Mouse (Mus musculus) midbrain, embryonic 10.5 days (tissue): ENCODE results near the gene Slc38a6. TPM values are rescaled to one million over a fixed set of nuclear protein-coding genes. Genes with fewer than 3 reads are reported as not detected.
A peak's percentile ranks its signal among the peaks of the same experiment; 100 is the strongest.

Experiments
- DNase-seq: peaks from one replicate; pipeline ENCODE4 v3.0.0-alpha.2; 2017; ENCODE audit warnings: low spot score
- H3K27ac ChIP-seq: fragments of 300-500 bp; sonication (generic); replicated peaks from 2 replicates; pipeline ENCODE4 v1.5.1; 2016; ENCODE audit warnings: mild to moderate bottlenecking
- H3K27me3 ChIP-seq: fragments of 300-500 bp; sonication (generic); 2 replicates; pipeline ENCODE4 v1.6.1; 2016; ENCODE audit warnings: low read depth, mild to moderate bottlenecking; ENCODE audit not compliant: poor library complexity, severe bottlenecking
- H3K36me3 ChIP-seq: fragments of 300-500 bp; sonication (generic); 2 replicates; pipeline ENCODE4 v1.6.1; 2016; ENCODE audit warnings: mild to moderate bottlenecking, moderate library complexity
- H3K4me1 ChIP-seq: fragments of 300-500 bp; sonication (generic); 2 replicates; pipeline ENCODE4 v1.6.1; 2016
- H3K4me3 ChIP-seq: fragments of 300-500 bp; sonication (generic); 2 replicates; pipeline ENCODE4 v1.5.1; 2016; ENCODE audit warnings: mild to moderate bottlenecking, moderate library complexity
- H3K9me3 ChIP-seq: fragments of 300-500 bp; sonication (generic); replicated peaks from 2 replicates; pipeline ENCODE4 v1.6.1; 2016; ENCODE audit warnings: mild to moderate bottlenecking
- WGBS: fragments of 180-500 bp; shearing (Covaris S2); methylation state at CpG from one replicate; pipeline ENCODE4 v1.1.7; 2016; 5-methylcytosine and 5-hydroxymethylcytosine counted together
- polyA plus RNA-seq: library from polyadenylated mRNA; unstranded; fragments of >200 nt; fragmentation: Nextera tagmentation; extraction: Ambion mirVana; gene quantifications from 2 replicates; pipeline ENCODE4 v1.2.1, GENCODE M21; 2016

The Slc38a6 gene
- polyA plus RNA-seq, 1 experiment from 2014 or later = 9.7 TPM

- Histone ChIP-seq H3K27me3 (no peaks in the 10 kb centered on the region), H3K4me3 (no peak overlapping the region), H3K36me3 (no peaks in the 10 kb centered on the region), H3K4me1 (peaks cover 11% of the 10 kb centered on the region), H3K9me3 (no peaks in the 10 kb centered on the region), H3K27ac (no peak overlapping the region)
- WGBS = 85% methylated on average over 3 of the region's 3 CpGs
- no peak for DNase-seq
Measured at GRCm38 (mm10) chr12:73327381-73327780, 40.8 kb downstream of the Slc38a6 start.

- Histone ChIP-seq H3K9me3 (no peaks in the 10 kb centered on the region), H3K4me1 (0 out of 2 replicates have a peak, but pooled peaks cover 6% of the 10 kb centered on the region), H3K4me3 (no peak overlapping the region), H3K36me3 (no peaks in the 10 kb centered on the region), H3K27ac (no peak overlapping the region), H3K27me3 (no peaks in the 10 kb centered on the region)
- 90% methylated on average over 4 of the region's 4 CpGs for WGBS
- no peak for DNase-seq
Measured at GRCm38 (mm10) chr12:73328448-73329167, 42.0 kb downstream of the Slc38a6 start.

GRCm38 (mm10) chr12:73330236-73330635, 43.7 kb downstream of the Slc38a6 start:
- Histone ChIP-seq H3K4me3 (no peak overlapping the region), H3K36me3 (no peaks in the 10 kb centered on the region), H3K9me3 (no peaks in the 10 kb centered on the region), H3K27me3 (no peaks in the 10 kb centered on the region), H3K4me1 (peaks cover 14% of the 10 kb centered on the region; the same call in 1 of the 2 replicates), H3K27ac (no peak overlapping the region)
- no peak for DNase-seq
- 86% methylated on average over 7 of the region's 7 CpGs for WGBS

- WGBS = 85% methylated on average over 4 of the region's 4 CpGs
- Histone ChIP-seq H3K27ac (no peak overlapping the region), H3K4me1 (peaks cover 9% of the 10 kb centered on the region; the same call in 1 of the 2 replicates), H3K4me3 (no peak overlapping the region), H3K36me3 (no peaks in the 10 kb centered on the region), H3K9me3 (no peaks in the 10 kb centered on the region), H3K27me3 (peaks cover 7% of the 10 kb centered on the region; the same call in 1 of the 2 replicates)
- DNase-seq = no peak
Measured at GRCm38 (mm10) chr12:73332701-73333100, 46.1 kb downstream of the Slc38a6 start.

- Histone ChIP-seq H3K27ac (no peak overlapping the region), H3K36me3 (no peaks in the 10 kb centered on the region), H3K27me3 (peaks cover 16% of the 10 kb centered on the region), H3K4me3 (no peak overlapping the region), H3K9me3 (no peaks in the 10 kb centered on the region), H3K4me1 (peaks cover 9% of the 10 kb centered on the region; the same call in 1 of the 2 replicates)
- WGBS = 79% methylated on average over 8 of the region's 8 CpGs
- DNase-seq = no peak
Measured at GRCm38 (mm10) chr12:73334051-73334551, 47.5 kb downstream of the Slc38a6 start.

GRCm38 (mm10) chr12:73337127-73337526, 50.5 kb downstream of the Slc38a6 start:
- H3K4me1 ChIP-seq = peaks cover 31% of the 10 kb centered on the region
- H3K36me3 ChIP-seq = no peaks in the 10 kb centered on the region

GRCm38 (mm10) chr12:73340642-73341293, 54.2 kb downstream of the Slc38a6 start:
- DNase-seq = peak; percentile 35
- H3K4me3 ChIP-seq = no peak overlapping the region
- WGBS = 9% methylated on average over 8 of the region's 8 CpGs

More at GRCm38 (mm10) chr12:73337127-73337526, 50.5 kb downstream of the Slc38a6 start:
- DNase-seq = no peak
- no peak overlapping the region for H3K27ac ChIP-seq
- H3K4me3 ChIP-seq = no peak overlapping the region
- 89% methylated on average over 7 of the region's 7 CpGs for WGBS
- peaks cover 27% of the 10 kb centered on the region for H3K27me3 ChIP-seq
- H3K9me3 ChIP-seq = no peaks in the 10 kb centered on the region

GRCm38 (mm10) chr12:73341703-73342663, 55.4 kb downstream of the Slc38a6 start:
- peaks cover 32% of the 10 kb centered on the region for H3K27me3 ChIP-seq
- H3K36me3 ChIP-seq = peaks cover 9% of the 10 kb centered on the region
- H3K4me1 ChIP-seq = peaks cover 26% of the 10 kb centered on the region
- H3K4me3 ChIP-seq = no peak overlapping the region
- no peak overlapping the region; the same call in 1 of the 2 replicates for H3K27ac ChIP-seq
- no peak for DNase-seq
- no peaks in the 10 kb centered on the region for H3K9me3 ChIP-seq
- WGBS = 60% methylated on average over 14 of the region's 14 CpGs

More at GRCm38 (mm10) chr12:73340642-73341293, 54.2 kb downstream of the Slc38a6 start:
- H3K4me1 ChIP-seq = peaks cover 26% of the 10 kb centered on the region
- no peaks in the 10 kb centered on the region for H3K9me3 ChIP-seq
- peaks cover 9% of the 10 kb centered on the region for H3K36me3 ChIP-seq
- peak overlapping the region; percentile 33; the same call in 1 of the 2 replicates for H3K27ac ChIP-seq
- H3K27me3 ChIP-seq = peaks cover 32% of the 10 kb centered on the region

- Histone ChIP-seq H3K36me3 (peaks cover 9% of the 10 kb centered on the region), H3K27ac (no peak overlapping the region), H3K4me1 (peaks cover 26% of the 10 kb centered on the region), H3K27me3 (peaks cover 14% of the 10 kb centered on the region), H3K9me3 (no peaks in the 10 kb centered on the region), H3K4me3 (no peak overlapping the region)
- WGBS = 94% methylated on average over 4 of the region's 4 CpGs
- no peak for DNase-seq
Measured at GRCm38 (mm10) chr12:73344300-73344699, 57.7 kb downstream of the Slc38a6 start.

GRCm38 (mm10) chr12:73345157-73345556, 58.6 kb downstream of the Slc38a6 start:
- Histone ChIP-seq H3K27me3 (0 out of 2 replicates have a peak, but pooled peaks cover 7% of the 10 kb centered on the region), H3K36me3 (peaks cover 9% of the 10 kb centered on the region), H3K4me1 (peaks cover 19% of the 10 kb centered on the region), H3K4me3 (no peak overlapping the region), H3K27ac (no peak overlapping the region), H3K9me3 (no peaks in the 10 kb centered on the region)
- no peak for DNase-seq
- WGBS = 79% methylated on average over 12 of the region's 12 CpGs

GRCm38 (mm10) chr12:73347202-73347601, 60.6 kb downstream of the Slc38a6 start:
- no peak overlapping the region for H3K4me3 ChIP-seq
- H3K27me3 ChIP-seq = 0 out of 2 replicates have a peak, but pooled peaks cover 4% of the 10 kb centered on the region
- WGBS = 84% methylated on average over 7 of the region's 7 CpGs
- no peak for DNase-seq
- H3K36me3 ChIP-seq = peaks cover 9% of the 10 kb centered on the region
- peaks cover 13% of the 10 kb centered on the region for H3K4me1 ChIP-seq
- no peaks in the 10 kb centered on the region for H3K9me3 ChIP-seq
- no peak overlapping the region for H3K27ac ChIP-seq

- DNase-seq = no peak
- Histone ChIP-seq H3K27ac (no peak overlapping the region), H3K27me3 (no peaks in the 10 kb centered on the region), H3K4me1 (peaks cover 16% of the 10 kb centered on the region), H3K9me3 (no peaks in the 10 kb centered on the region), H3K4me3 (no peak overlapping the region), H3K36me3 (no peaks in the 10 kb centered on the region)
- 69% methylated on average over 7 of the region's 7 CpGs for WGBS
Measured at GRCm38 (mm10) chr12:73350466-73350865, 63.9 kb downstream of the Slc38a6 start.
